Mouse (Mus musculus) activated CD4-positive, CD25-positive, alpha-beta regulatory T cell (primary cell): ENCODE measurements around the gene Wdr47. TPM values are rescaled to one million over a fixed set of nuclear protein-coding genes. Genes with fewer than 3 reads are reported as not detected.

Experiments
- polyA plus RNA-seq, 2 experiments: library from polyadenylated mRNA; unstranded; fragments of 100-300 nt; shearing (Covaris generic); gene quantifications; one replicate each; pipeline ENCODE4 v1.2.1; 2017

The Wdr47 gene
- 10 to 100 TPM; 11.8 to 15.3 TPM for polyA plus RNA-seq

DNA sequence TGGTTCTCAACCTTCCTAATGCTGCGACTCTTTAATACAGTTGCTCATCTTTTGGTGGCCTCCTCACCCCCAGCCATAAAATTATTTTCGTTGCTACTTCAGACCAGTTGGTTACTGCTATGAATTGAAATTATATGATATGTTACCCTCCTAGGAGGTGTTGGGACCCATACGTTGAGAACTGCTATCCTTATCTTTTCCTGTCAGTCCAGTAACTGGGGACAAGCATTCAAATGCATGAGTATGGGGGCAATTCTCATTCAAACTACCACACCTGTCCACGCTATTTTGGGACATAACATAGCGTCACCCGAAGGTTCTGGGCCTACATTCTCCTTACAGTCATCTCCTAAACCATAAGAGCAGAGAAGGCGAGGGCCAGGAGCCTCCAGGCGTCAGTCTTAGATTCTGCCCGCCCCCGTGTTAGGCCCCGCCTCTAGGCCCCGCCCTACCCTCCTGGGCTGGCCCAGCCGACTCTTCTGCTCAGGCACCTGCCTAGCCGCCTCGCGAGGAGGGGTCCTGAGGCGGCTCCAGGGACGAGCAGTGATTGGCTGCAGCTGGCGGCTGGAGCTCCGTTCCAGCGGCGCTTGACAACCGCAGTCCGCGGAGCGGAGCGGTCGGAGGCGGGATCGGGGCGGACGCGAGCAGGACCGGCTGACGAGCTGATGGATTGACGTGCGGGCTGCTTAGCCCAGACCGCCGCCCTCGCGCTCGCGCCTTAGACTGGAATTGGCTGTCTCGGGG lies at the start of gene Wdr47:
TSS of gene Wdr47 (plus strand) at position 494 of the 744 bp plus-strand sequence.

DNA sequence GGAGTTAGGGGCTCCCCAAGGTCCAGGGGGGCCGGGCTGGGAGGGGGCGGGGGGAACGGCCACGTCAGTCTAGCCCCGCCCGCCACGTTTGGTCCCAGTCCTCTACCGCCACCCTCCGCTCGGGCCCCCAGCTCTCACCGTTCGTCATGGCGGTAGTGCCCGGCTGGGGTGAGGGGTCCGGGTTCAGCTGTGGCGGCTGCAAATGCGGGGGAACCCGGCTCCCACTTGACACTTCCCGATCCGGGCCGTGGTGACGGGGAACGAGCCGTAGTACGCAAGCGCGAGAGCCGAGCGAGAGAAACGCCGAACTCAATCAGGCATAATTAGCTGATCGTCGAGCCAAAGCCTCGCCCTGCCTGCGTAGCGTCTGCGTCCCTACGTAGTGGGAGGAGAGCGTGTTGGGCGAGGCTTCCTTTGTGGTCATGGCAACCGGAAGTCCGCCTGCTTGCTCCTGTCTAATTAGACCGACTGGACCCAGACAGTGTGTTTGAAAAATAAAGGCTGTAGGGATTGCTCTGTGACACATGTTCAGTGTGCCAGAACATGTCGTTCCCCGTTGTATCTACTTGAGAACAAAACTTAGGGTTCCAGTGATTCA lies 28.8 kb upstream of the Wdr47 start, which contains the start of gene Tmem167b:
TSS of gene Tmem167b (minus strand) at position 334 of the 598 bp plus-strand sequence.

DNA sequence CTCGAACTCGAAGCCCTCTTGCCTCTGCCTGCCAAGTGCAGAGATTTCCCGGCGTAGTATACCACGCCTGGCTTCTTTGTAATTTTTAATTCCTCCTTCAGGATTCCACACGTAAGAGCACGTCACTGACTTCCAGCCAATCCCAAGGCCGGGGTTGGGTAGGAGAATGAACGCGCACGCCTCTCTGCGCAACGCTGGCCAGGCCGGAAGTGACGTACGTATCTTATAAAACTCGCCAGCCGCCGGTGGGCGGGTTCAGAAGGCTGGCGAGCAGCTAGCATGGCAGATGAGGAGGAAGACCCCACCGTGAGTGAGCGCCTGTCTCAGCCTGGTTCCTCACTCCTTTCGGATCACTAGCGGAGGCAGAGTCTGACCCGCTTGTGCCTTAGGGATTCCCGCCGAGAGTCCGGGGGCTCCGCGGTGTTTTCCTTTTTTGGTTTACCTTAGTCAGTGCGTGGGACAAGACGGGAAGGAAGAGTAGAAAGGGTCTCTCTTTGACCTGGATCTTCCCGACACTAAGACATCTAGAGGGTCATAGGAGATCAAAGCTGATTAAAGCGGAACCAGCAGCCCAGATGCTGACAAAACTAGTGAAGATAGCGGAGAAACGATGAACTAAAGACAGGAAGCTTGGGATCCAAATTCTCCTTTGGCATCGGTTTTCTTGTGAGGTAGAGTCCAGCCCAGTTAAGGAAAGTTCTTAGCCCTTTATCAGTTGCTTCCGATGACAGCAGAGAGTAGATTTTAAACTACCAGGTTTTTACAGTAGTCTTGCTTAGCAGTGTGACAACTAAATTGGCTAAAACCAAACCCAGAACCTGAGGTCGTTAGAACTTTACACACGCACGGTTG lies 19.4 kb upstream of the Wdr47 start, which contains the start of gene Taf13:
TSS of gene Taf13 (plus strand) at position 256 of the 852 bp plus-strand sequence.

DNA sequence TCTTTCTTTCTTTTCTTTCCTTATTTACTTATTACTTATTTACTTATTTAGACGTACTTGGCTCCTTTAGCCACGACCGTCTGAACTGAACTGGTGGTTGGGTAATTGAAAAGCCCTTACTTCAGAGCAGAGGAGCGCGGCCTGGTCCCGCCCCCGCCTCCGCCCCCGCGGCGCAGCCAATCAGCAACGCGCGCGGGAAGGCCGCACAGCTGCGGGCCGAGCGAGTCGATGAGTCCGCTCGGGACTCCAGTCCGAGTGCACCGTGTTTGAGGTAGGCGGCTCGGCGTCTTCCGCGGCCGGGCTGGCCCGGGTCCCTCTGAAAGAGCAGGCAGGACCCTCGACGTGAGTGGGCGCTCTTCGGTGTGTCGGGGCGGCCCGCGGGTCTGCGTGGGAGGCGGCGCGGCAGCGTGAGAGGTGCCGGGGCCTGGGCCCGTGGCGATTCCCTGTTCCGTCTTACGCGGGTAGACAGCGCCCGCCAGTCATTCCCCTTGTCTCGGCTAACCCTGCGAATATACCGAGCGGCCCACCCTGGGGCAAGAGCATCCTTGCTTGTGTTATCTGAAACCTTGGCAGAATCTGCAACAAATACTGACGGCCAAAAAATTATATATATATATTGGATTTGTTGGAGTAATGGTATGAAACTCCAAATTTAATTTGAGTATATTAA lies 62.8 kb downstream of the Wdr47 start, which contains the start of gene Clcc1:
TSS of gene Clcc1 (plus strand) at position 204 of the 670 bp plus-strand sequence.

Other genes with a start within 250 kb of the Wdr47 start
- gene Mybphl, start 226.4 kb upstream of the Wdr47 start, polyA plus RNA-seq = not detected
- gene Psrc1, start 207.4 kb upstream of the Wdr47 start, polyA plus RNA-seq = 1 to 10 TPM; 4.3 to 5.7 TPM
- gene Celsr2, start 175.7 kb upstream of the Wdr47 start, polyA plus RNA-seq = 1 to 10 TPM in 1 of 2 experiments, under 1 TPM in 1; 0.69 to 1.0 TPM
- 100 to 1,000 TPM; 157 TPM for gene Sars, start 146.1 kb upstream of the Wdr47 start, polyA plus RNA-seq
- gene 1700013F07Rik, start 57.1 kb upstream of the Wdr47 start, polyA plus RNA-seq = under 1 TPM in 1 of 2 experiments, not detected in 1; 0.61 TPM
- under 1 TPM; 0.21 to 0.99 TPM for gene 5330417C22Rik, start 54.7 kb upstream of the Wdr47 start, polyA plus RNA-seq
- gene Tmem167b, start 28.8 kb upstream of the Wdr47 start, polyA plus RNA-seq = 10 to 100 TPM; 30.1 to 33.9 TPM
- 10 to 100 TPM; 23.4 to 29.8 TPM for gene Taf13, start 19.6 kb upstream of the Wdr47 start, polyA plus RNA-seq
- 10 to 100 TPM; 50.3 to 65.5 TPM for gene Clcc1, start 62.6 kb downstream of the Wdr47 start, polyA plus RNA-seq
- 10 to 100 TPM; 11.0 to 16.5 TPM for gene Gpsm2, start 131.0 kb downstream of the Wdr47 start, polyA plus RNA-seq
- under 1 TPM in 1 of 2 experiments, not detected in 1; 0.26 TPM for gene Aknad1, start 148.4 kb downstream of the Wdr47 start, polyA plus RNA-seq
- gene Stxbp3, start 249.2 kb downstream of the Wdr47 start, polyA plus RNA-seq = 10 to 100 TPM; 52.1 to 54.2 TPM